Mouse (Mus musculus) ZHBTc4 (cell line): Measurements from ENCODE around the gene Ndst4.

ENCODE experiments used
- DNase-seq: peaks from one replicate; pipeline ENCODE4 v3.0.0-alpha.2; 2011; ENCODE audit warnings: low read depth, low spot score

The Ndst4 gene

DNA sequence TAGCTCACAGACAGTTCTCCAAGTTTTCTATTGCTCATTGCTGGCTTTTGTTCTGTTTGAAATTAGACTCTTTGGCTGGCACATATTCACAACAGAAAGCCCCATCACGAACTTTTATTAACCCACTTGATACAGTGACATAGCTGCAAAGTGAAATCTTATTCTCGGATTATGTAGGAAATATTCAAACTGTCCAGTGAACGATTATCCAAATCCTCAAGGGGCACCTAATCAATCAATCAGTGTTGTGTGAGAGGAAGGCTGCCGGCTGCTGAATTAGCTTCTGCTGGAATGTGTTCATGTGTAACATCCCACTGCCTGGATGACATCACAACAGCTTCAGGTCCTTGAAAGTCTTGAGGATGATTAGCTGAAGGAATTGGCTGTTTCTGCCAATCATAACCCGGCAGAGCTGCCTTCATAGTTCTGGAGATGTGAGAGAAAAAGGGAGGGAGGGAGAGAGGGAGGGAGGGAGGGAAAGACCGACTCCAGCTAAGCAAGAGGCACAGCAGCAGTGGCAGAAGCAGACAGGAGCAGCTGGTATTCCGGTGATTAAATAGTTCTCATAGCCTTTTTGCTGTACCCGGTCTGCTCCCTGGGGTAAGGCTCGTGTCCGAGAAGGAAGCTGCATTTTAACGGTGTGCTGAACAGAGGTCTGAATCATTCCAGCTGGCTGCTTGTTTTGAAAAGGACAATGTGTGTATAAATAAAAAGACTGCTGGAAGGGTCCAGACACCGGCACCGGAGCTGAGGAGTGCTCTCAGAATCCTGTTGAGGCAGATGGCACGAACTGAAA lies at the start of gene Ndst4:
Gene Ndst4, plus strand, starts transcription at position 476 of the 796 bp plus-strand sequence.
- no peak for DNase-seq

DNA sequence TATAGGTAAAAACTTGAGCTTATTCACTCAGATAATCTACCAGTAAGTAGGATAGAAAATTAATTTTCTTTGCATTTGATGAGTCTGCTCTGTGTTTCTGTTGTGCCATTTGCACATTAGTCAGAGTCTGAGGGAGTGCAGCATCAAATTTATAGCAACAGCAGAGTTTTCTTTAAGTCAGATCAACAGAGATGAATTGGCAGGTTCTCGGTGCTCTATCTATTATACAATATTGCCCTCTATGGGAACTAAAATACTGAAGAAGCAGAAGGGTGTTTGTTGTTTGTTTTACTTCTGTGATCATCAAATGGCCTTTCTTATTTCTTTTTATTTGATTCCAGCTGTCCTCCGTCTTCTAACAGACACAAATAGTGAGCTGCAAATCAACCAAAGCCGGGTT lies 6.4 kb upstream of the Ndst4 start:
- no peak for DNase-seq

DNA sequence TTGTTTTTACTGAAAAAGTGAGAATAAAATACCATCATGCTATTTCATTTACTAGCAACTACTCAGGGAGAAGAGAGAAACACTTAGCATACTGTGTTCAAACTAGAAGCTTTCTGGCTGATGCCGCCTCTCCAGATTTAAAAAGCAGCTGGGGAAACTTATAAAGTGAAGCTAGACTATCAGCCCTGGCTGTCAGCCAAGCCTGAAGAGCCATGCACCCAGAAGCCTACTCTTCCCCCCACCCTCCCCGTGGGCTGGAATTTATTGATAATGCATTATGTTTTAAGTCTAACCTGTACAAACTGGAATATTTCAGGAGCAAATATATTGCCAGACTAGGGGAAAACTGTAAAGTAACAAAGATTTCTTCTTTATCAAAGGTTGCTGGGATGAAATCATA lies 2.6 kb downstream of the Ndst4 start:
- DNase-seq = no peak

DNA sequence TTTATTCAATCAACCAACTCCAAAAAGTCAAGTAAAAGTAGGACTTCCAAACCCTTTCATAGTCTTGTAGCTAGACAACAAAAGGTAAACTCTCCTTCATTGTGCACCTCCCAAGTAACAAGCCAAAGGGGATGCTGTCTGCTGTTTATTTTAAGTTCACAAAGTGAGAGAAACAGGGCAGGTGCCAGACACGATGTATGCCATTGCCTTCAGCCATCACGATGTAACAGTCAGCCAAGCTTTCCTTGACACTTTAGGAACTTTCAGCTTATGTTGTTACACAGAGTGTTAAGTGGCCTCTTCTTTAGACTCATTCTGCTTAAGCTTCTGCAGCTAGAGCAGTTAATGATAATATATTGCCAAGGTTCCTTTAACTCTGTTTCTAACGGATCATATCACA lies 3.1 kb downstream of the Ndst4 start:
- no peak for DNase-seq

DNA sequence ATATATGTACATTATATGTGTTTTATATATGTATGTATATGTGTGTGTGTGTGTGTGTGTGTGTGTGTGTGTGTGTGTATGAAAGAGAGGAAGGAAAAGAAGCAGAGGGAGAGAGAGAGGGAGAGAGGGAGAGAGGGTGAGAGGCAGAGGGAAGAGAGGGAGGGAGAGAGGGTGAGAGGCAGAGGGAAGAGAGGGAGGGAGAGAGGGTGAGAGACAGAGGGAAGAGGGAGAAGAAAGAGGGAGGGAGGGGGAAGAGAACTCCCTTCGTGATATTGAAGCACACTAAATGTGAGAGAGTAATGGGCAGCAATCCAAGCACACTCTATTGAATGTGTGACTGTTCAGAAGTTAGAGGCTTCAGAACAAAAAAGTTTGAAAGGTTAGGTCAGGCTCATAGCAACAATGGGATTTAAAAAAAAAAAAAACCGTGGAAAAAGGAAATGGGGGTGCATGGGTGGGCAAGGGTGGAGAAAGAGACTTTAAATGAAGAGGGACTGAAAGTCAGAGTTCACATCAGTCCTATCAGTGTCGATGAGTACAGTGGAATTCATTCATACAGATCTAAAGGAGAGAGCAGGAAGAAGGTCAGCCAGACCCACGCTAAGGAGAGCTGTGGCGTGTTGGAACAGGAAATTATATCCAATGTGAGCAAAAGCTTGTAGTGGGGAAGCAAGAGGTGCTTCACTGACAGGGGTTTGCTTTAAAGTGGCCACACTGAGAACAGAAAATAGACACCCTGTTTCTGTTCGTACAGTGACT lies 63.2 kb downstream of the Ndst4 start:
- no peak for DNase-seq

DNA sequence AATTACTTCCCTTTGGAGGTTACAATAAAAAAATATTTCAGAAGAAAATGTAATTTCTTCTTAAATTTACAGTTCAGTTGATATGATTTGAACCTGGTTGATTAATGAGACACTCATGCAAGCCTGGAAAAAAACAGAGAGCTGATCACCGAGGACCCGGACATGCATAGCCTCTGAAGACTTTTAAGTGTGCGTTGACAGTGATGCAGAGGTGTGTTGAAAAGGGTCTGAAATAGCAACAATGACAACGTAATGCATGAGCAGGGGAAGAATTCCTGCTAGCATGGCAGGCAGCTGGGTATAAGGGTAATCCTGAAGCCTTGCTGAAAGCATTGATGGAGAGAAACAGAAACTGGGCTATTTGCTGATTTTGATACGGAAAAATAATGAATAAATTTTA lies 106.2 kb downstream of the Ndst4 start:
- no peak for DNase-seq

DNA sequence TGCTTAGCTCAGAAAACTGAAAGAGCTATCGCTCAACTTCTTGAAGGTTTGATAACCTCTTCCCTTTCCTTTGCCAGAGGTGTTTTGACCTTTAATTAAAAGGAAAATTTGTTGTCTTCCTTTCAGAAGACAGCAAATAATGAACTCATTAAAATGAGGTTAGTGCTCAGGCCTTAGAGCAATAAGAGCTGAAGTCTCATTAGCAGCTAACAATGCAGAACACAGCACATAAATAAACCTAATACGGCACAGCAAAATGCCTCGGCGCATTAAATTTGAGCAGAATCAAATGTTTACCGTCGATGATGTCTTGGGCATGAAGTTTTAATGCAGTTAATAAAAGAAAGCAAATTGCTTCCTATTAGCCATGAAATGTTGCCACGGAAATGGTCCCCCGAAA lies 129.5 kb downstream of the Ndst4 start:
- no peak for DNase-seq

DNA sequence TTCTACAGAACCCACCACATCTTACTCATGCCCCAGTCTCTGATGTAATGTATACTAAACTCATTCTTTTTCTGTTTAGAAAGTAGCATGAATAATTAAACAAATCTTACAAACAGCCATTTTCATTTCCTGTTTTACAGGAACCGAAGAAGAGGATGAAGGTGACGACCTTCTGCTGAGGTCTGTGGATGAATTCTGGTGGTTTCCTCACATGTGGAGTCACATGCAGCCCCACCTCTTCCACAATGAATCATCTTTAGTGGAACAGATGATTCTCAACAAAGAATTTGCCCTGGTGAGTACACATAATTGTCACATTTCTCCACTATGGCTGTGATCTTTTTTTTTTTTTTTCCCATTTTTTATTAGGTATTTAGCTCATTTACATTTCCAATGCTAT lies 166.7 kb downstream of the Ndst4 start:
- DNase-seq = no peak

DNA sequence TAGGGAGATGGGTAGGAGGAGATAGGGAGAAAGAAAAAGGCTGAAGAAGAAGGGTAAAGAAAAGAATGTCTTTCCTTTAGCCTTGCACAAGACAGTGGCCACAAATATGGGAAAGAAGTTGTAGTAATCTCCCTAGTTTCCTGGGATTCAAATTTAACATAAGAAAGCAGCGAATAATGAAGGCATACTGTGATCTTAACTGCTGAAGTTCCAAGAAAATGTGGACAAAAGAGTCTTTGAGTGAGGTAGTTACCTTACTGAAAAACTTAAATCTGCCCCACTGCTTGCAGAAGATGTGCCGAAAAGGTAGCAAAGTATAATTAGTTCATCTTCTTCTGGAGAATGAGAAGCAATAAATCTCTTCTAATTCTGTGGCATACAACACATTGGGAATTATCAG lies 228.4 kb downstream of the Ndst4 start:
- peak; percentile 23 for DNase-seq

DNA sequence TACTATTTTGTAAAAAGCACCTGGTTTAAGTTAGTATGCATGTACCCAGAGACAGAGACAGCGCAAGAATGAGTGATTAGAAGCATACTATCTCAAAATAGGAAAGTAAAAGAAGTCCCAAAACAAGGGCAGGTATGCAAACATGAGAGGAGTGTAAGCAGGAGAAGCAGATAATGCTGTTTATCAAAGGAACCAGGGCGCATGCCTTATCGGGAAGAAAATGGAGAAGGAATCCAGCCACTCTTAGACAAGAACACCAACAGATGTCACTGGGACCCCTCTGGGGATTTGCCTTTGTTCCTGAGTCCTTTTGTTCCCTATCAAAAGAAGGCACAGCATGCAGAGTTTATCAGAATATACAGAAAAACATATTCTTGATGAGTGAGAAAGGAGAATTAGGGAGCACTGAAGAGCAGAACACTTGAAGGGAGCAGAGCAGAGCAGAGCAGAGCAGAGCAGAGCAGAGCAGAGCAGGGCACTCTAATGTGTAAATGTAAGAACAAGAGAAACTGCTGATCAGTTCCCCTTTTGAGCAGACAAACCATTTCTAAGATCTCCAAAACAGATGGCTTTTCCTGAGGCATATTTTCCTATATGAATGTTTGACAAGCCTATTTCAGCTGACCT lies 251.2 kb downstream of the Ndst4 start:
- DNase-seq = no peak

DNA sequence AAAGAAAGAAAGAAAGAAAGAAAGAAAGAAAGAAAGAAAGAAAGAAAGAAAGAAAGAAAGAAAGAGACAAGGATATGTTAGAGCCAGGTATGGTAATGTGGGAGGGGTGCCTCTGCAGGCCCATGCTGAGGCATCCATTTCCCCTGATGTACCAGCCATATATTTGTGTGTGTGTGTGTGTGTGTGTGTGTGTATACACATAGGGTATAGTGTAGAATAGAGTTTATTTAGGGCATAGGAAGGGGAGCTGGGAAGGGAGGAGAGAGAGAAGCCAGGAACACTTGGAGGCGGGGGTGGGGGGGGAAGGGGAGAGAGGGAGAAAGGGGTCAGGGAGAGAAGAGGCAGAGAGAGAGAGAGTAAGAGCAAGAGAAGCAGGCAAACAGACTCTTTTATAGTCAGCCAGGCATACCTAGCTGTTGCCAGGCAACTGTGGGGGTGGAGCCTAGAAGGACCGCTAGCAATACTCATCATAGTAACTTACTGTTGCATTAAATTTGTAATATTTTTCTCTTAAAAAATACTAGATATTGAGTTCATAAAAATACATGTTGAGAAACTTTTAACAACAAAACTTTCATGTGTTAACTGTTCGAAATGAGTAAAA lies 256.3 kb downstream of the Ndst4 start:
- DNase-seq = no peak

DNA sequence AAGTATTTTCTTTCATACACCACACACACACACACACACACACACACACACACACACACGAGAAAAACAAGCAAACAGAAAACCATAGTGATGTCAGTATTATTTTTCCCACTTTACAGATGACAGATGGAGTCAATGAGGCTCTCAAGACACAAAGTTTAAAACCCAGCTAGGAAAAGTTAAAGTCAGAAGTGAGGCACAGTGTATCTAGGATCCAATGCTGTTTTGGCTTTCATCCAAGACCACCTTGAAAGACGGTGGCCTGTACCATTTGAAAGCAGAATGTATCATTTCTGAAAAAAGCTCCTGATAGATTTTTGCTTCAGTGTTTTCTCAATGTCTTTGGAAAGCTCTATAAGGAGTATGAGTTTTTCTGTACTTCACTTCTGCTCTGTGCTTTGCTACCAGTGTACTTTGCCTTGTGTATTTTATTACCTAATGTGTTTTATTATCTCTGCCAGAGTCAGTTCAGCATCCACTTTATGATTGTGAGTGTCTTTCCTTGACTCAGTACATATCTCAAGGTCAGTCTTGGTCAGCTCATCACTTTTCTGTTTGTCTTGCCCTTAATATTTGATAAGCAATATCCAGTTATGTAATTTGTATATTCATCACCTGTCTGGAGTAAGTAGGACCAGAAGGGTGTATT lies 257.1 kb downstream of the Ndst4 start:
- no peak for DNase-seq

DNA sequence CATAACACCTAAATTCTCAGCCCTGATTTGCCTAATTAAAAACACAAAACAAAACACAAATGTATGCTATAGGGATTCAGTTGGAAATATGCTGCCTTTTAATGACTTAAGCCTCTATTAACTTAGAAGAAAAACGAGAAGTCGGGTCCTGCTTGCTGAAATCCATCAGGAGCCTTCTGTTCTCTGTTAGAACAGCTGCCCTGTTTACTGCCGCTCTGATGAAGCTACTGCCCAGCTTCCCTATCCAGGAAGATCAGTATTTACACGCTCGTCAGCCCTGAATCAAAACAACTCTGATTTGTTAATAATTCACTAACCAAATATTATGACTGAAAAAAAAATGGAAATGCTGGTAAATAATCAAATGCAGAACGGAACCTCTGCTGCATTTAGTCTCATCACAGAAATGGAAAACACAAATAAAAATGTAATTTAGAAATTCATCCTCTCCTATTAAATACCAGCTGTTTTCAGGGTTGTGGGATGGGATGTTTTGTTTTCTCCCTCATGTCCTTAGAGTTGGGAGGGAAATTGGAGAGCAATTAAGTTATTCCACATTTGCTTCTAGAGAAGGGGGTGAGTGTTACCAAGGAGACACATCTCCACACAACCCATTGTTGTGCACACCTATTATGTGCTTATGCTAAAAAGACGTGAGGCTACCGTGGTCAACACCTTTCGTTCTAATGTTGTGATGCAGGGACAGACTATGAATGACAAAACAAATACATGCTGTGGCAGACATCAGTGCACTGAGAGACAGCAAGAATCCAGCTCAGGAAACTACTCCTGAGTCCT lies 270.3 kb downstream of the Ndst4 start:
- no peak for DNase-seq

DNA sequence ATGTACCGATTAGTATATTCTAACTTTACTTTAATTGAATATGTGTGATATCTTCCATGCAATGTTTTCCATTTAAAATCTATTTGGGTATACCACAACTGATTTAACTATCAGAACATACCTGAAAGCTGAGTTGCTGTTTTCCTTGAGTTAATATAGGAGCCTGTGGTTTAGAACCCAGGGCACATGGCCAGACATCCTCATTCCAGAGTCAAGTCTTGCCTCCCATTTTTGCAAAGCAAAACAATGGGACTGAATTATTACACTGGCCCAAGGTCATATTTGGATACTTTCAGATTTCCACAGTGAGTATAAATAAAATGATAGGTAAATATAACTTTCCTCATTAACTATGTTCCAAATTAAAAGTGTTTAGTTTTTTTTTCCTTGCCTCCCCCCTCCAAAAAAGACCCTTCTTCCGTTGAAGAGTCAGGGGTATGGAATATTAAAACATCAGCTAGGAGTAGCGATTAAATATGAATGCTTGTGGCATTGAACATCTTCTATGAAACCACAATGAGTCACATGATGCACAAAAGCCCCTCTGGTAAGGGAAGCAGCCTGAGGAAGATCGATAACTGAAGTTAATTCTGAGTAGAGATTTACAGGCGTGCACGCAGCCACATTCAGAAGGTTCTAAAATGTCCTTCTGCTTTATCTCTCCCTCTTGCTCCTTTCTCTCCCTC lies 271.5 kb downstream of the Ndst4 start:
- DNase-seq = no peak

DNA sequence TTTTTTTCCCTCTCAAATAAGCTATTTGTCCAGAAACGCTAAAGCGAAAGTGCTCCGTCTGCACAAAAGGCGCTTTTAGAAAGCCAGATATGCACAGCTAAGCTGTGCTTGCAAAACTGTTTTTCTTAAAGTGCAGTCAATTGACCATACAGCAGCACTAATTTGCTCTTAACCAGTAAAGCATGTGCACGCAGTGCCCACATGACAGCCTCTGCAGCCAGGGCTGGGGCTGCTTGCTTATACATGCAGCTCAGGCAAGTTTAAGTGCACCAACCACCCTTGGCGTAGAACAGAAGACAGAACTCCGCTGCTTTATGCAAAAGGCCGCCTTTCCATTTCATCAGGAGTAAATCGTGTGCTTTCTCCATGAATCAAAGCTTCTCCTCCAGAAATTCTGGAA lies 275.0 kb downstream of the Ndst4 start:
- DNase-seq = no peak

DNA sequence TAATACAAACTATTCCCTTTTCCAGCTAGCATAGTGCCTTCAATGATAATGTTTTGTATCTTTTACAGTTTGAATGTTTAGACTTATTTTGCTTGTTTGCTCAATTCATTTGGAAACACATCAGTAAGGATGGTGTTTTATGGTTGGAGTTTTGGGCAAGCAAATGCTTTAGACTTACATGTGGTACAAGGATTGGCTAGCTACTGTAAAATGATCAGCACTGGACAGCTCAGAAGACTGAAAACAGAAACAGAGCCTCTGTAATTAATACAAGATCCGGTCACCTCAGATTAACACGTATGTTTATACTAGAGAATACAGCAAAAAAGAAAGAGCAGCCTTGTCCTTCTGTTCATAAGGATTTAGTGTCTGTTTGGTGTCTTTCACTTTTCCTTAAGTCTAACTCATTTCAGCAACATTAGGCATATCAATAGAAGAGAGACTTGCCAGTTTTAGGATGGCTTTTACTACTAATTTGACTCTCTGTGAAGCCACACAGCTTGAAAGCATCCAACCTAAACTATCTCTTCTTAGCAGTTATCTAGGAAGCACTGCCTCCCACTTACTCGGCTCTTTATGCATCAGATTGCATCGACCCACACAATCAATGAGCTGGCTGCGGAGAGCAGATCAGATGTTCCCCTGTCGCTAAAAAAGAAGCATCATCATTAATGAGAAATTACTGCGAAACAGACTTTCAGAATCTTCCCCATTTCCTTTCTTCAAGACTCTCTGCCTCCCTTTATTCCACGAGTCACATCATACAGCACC lies 279.8 kb downstream of the Ndst4 start:
- no peak for DNase-seq

DNA sequence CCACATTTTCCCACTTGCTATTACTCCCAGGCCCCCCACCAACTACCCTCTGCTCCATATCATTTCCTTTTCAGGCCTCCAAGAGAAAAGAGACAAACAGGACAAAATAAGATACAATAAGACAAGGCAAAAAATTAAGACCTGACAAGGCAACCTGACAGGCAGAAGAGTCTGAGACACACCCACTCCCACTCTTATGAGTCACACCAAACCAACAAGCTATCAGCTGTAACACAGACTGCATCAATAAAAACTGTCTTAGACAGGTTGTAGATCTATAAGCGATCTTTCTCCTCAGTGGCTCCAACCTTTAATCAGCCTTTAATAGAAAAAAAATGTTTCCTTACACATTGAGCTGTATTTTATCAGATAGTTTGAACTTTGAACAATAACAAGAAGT lies 280.7 kb downstream of the Ndst4 start:
- no peak for DNase-seq

DNA sequence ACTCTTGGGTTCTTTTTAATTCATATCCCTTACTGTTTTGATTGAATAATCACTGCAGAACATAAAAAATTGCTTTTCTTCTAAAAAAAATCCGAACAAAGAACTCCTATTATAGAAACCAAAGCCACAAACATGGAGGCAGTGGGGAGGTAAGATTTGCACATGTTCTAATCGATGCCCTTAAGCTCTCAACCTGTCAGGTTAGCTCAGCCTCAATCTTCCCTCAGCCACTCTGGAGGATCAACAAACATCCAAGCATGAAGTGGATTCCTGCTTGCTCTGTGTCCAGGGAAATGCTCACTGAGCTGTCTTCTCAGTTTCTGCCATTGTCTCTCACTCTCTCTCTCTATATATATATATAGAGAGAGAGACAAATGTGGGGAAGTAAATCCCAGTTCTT lies 283.7 kb downstream of the Ndst4 start:
- DNase-seq = no peak

DNA sequence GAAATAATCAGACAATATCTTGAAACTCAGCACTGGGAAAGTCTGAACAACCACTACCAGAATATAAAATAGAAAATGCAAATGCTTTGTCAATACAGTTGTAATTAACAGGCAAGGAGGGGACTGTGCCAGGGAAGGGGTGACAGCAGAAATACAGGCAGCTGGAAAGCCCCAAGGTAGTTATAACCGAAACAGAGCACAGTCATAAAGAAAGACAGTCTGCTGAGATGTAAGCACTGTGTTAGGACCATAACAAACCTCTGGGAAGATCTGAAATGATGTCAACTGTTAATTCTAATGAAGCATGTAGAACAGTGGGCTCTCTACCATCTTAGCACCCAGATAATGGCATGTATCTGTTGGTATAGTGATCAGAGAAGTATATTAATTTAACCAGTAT lies 287.1 kb downstream of the Ndst4 start:
- no peak for DNase-seq

DNA sequence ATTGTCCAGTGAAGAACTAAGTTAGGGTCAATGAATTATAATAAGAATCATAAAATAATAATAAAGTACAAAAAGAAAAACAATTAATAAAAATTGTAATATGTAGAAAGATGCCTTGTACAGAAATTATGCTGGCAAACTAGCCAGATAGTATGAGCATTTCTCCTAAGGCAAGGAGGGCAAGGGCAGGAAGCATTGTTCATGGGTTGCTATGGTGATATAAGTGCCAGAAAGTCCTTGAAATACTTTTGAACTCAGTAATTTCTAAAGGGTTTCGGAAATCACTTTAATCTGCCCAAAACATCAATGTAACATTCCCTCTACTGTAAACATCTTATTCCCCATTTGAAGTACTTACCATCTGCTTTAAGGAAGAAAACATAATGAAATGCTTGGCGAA lies 319.1 kb downstream of the Ndst4 start:
- no peak for DNase-seq
